Mouse (Mus musculus) layer of hippocampus, adult 2 months (tissue): ENCODE measurements around the gene Wdr4. TPM values are rescaled to one million over a fixed set of nuclear protein-coding genes. Genes with fewer than 3 reads are reported as not detected.

Source experiments
- DNase-seq, 2 experiments: peaks; one replicate each; pipeline ENCODE4 v3.0.0; 2022; ENCODE audit warnings: low spot score in 2 of 2
- H3K27ac ChIP-seq: fragments of 200-600 bp; 2 replicates; pipeline ENCODE4 v1.8.1; 2022
- H3K4me3 ChIP-seq: fragments of 200-600 bp; 2 replicates; pipeline ENCODE4 v1.8.1; 2022; ENCODE audit warnings: mild to moderate bottlenecking
- CTCF ChIP-seq: fragments of 200-600 bp; conservative IDR thresholded peaks from 2 replicates; pipeline ENCODE4 v1.8.1; 2022; ENCODE audit warnings: antibody characterized with exemption, mild to moderate bottlenecking, moderate library complexity
- total RNA-seq, 2 experiments: library from RNA; stranded (reverse); gene quantifications; 2 replicates each; pipeline ENCODE4 v1.2.3; 2021

Gene Wdr4
- total RNA-seq, 2 experiments from 2014 or later, result 25.9 to 29.9 TPM

DNA sequence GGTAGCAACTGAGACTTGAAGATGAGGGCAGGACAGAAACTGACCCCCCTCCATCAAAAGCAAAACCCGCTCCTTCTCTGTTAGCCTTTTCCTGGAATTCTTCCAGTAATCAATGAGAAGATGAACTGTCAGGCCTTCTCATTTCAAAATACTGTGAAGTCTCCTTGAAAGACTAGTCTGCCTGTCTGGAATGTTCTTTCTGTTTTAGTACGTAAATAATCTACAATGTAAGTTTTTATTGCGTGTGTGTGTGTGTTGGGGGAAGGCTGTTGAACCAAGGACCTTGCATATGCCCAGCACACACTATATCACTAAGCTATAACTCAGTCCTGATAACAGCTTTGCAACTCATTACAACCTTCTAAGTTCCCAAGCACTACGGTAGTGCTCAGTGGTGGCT, 5.3 kb upstream of the Wdr4 start:
- DNase-seq, result no peak
- no peak overlapping the region for H3K27ac ChIP-seq
- TF ChIP-seq CTCF, result no peak
- no peak overlapping the region for H3K4me3 ChIP-seq

DNA sequence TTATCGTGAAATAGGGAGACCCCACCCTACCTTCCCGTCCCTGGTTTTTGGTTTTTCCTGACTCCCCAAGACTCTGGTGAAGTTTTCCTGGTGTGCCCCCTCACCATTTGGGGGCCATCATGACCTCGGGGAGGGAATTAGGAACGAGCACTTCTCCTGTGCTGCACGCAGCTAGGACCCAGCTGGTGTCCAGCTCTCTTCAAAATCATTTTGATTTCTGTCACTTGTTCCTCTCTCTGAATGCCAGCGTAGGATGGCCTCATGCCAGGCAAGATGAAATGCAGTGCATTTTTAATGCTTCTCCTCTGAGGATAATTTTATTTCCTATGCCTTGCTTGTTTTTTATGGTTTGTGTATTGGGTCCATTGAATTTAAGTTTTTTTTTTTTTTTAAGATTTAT, 2.2 kb upstream of the Wdr4 start:
- TF ChIP-seq CTCF, result no peak
- DNase-seq, result no peak
- Histone ChIP-seq H3K4me3 (peak overlapping the region; percentile 99; the same call in 1 of the 2 replicates), H3K27ac (peak overlapping the region; percentile 98; the same call in 1 of the 2 replicates)

DNA sequence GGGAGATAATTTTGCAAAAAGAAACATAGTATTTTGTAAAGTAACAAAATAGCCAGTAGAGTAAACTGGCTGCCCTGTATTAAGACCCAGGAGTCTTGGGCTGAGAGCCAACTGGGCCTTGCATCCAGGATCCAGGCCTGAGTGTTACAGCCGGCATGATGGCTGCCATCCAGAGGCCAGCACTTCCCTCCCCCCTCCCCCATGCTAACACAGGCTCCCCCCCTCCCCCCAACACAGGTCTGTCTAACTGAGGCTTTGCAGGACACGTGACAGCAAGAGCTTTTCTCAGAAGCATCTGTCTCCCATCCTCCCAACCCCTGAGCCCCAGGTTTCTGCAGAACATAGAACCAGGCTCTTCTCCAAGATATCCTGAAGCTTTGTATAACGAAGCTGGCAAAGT, 1.1 kb upstream of the Wdr4 start:
- TF ChIP-seq CTCF, result no peak
- Histone ChIP-seq H3K27ac (peak overlapping the region; percentile 98), H3K4me3 (peak overlapping the region; percentile 99)
- no peak for DNase-seq

DNA sequence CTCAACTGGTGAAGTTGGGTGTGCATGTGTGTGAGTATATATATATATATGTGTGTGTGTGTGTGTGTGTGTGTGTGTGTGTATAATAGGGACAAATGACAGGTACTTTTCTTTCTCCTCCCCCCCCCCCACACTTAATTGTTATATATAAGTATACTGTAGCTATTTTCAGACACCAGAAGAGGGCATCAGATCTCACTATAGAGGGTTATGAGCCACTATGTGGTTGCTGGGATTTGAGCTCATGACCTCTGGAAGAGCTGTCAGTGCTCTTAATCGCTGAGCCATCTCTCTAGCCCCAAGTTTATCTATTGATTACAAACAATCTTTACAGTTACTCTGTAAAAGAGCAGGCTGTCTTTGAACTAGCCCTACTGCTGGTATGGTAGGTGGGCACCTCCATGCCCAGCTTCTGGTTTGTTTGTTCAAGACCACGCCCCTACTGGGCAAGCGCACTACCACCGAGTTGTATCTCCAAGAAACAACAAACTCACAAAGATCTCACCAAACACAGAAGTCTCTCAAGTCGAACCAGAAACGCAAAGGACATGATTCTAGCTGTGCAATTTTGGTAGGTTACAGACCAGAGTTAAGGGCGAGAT, 335 bp downstream of the Wdr4 start:
- Histone ChIP-seq H3K27ac (peak overlapping the region; percentile 98; the same call in 1 of the 2 replicates), H3K4me3 (peak overlapping the region; percentile 99)
- no peak for DNase-seq
- TF ChIP-seq CTCF, result peak; percentile 24; the same call in 1 of the 2 replicates

GRCm38 (mm10) chr17:31514696-31515095, 5.1 kb downstream of the Wdr4 start:
- no peak overlapping the region for H3K27ac ChIP-seq
- DNase-seq, result no peak
- TF ChIP-seq CTCF, result no peak
- H3K4me3 ChIP-seq, result no peak overlapping the region

- no peak for DNase-seq
- Histone ChIP-seq H3K4me3 (peak overlapping the region; percentile 91), H3K27ac (peak overlapping the region; percentile 89)
- TF ChIP-seq CTCF, result no peak
Observed at GRCm38 (mm10) chr17:31512593-31512992, 7.2 kb downstream of the Wdr4 start.

- peak overlapping the region; percentile 89 for H3K27ac ChIP-seq
- H3K4me3 ChIP-seq, result peak overlapping the region; percentile 91
- no peak for TF ChIP-seq CTCF
- peak; percentile 89 to 91 for DNase-seq
Observed at GRCm38 (mm10) chr17:31511792-31512495, 7.8 kb downstream of the Wdr4 start.

DNA sequence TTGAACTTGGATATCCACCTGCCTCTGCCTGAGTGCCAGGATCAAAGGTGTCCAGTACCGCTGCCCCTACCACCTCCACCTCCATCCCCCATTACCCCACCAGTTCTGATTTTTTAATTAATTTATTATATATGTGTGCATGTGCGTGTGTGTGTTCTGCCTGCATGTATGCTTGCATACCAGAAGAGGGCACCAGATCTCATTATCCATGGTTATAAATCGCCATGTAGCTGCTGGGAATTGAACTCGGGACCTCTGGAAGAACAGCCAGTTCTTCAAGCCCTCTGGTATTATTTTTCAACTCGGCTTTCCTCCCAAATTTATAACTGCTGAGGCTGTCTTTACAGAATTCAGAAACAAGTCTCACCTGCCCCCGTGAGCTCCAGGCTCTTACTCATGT, 8.8 kb downstream of the Wdr4 start:
- H3K4me3 ChIP-seq, result no peak overlapping the region
- peak; percentile 31 for TF ChIP-seq CTCF

GRCm38 (mm10) chr17:31506282-31506681, 13.5 kb downstream of the Wdr4 start:
- no peak overlapping the region for H3K4me3 ChIP-seq
- no peak for TF ChIP-seq CTCF
- H3K27ac ChIP-seq, result no peak overlapping the region
- no peak for DNase-seq

More for the DNA sequence above, 8.8 kb downstream of the Wdr4 start:
- H3K27ac ChIP-seq, result no peak overlapping the region
- DNase-seq, result no peak

GRCm38 (mm10) chr17:31505013-31505412, 14.8 kb downstream of the Wdr4 start:
- TF ChIP-seq CTCF, result no peak
- no peak for DNase-seq
- Histone ChIP-seq H3K27ac (0 out of 2 replicates have a peak overlapping the region, but pooled peaks have one; percentile 18), H3K4me3 (no peak overlapping the region)

DNA sequence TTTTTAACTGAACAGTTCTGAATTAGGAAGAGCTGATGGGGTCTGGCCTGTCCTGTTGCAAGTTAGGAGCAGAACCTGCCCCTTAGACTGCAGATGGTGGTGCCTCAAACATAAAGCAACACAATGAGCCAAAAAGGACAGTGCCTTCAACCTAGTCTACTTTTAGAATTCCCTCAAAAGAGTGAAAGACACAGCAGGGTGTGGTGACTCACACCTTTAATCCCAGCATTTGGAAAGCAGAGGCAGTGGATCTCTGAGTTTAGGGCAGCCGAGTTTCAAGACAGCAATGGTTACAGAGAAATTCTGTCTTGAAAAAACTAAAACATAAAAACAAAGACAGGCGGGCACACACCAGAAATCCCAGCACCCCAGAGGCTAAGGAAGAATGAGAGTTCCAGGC, 15.8 kb downstream of the Wdr4 start:
- TF ChIP-seq CTCF, result no peak
- no peak overlapping the region for H3K4me3 ChIP-seq
- H3K27ac ChIP-seq, result no peak overlapping the region
- no peak for DNase-seq

- no peak overlapping the region for H3K27ac ChIP-seq
- no peak for TF ChIP-seq CTCF
- no peak for DNase-seq
- H3K4me3 ChIP-seq, result no peak overlapping the region
Observed at GRCm38 (mm10) chr17:31503337-31503736, 16.4 kb downstream of the Wdr4 start.

DNA sequence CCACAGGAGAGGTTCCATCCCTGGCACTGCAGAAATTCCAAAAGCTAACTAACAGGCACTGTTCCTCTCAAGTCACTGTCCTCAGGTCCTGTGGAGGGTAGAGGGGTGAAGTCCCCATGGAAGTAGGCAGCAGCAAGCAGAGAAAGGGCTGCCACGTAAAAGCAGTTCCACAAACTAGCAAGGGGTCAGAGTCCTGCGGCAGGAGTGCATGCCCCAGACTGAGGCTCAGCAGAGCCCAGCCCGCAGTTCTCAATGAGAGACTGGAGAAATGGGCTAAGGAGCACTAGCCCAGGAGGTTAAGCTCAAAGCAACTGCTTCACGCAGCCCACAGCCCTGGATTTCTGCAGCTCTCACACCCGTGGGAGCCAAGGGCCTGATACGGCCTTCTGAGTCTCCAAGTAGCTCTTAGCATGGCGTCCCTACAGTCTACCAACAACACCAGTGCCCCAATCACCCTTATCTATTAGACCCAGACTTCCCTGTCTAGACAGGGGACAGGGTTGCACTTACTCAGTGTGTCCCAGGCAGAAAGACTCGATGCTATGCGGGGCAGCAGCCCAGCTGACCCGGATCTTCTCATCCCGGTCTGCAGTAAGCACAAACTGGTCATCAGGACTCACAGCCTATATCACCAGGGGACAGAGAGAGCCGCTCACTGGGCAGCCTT, 17.4 kb downstream of the Wdr4 start:
- TF ChIP-seq CTCF, result no peak

More for the DNA sequence above, 17.4 kb downstream of the Wdr4 start:
- DNase-seq, result no peak
- Histone ChIP-seq H3K4me3 (no peak overlapping the region), H3K27ac (no peak overlapping the region)
